Mouse (Mus musculus): Measurements from ENCODE around the gene Gprc5d. TPM values are rescaled to one million over a fixed set of nuclear protein-coding genes. Genes with fewer than 3 reads are reported as not detected.

Gene Gprc5d
- polyA plus RNA-seq, 1 experiment from 2014 or later: not detected

DNA sequence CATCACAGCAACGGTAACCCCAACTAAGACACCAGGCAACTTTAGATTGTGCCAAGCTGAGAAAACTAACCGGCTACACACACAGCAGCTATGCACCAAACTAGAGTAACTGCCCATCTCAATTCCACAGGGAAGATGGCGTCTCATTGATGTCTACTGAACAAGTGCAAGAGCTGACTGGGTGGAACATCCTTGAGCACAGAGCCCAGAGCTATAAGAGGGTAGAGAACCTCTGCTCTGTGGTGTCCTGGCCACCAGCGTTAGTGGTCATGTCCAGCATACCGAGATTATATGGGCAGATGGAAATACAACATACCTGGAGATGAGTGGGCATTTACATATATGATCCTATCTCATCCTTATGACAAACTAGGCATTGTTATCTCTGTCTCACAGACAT is 25.1 kb upstream of the Gprc5d start:
- no peaks in the 10 kb centered on the region for H3K9me3 ChIP-seq (ENCODE audit: control insufficient read depth, low read length)
- no peak overlapping the region for H3K4me3 ChIP-seq (replicated peaks; ENCODE audit: low read depth, low read length)
- 95% methylated on average over 5 of the region's 5 CpGs for whole genome bisulfite sequencing
- no peak overlapping the region for H3K27ac ChIP-seq (replicated peaks; ENCODE audit: low read depth, low read length)
- H3K9ac ChIP-seq (replicated peaks; ENCODE audit: low read length): no peak overlapping the region
- no peak overlapping the region for H3K4me2 ChIP-seq (ENCODE audit: low read length)
- H3K27me3 ChIP-seq (ENCODE audit: control insufficient read depth, insufficient read depth, low read length): no peaks in the 10 kb centered on the region
- H3K36me3 ChIP-seq (ENCODE audit: control insufficient read depth, insufficient read depth, low read length): no peaks in the 10 kb centered on the region
- ATAC-seq (ENCODE audit: low FRiP score, low TSS enrichment) (no peak), DNase-seq (no peak)
- H3K4me1 ChIP-seq (ENCODE audit: control insufficient read depth, insufficient read depth, low read length): no peaks in the 10 kb centered on the region

DNA sequence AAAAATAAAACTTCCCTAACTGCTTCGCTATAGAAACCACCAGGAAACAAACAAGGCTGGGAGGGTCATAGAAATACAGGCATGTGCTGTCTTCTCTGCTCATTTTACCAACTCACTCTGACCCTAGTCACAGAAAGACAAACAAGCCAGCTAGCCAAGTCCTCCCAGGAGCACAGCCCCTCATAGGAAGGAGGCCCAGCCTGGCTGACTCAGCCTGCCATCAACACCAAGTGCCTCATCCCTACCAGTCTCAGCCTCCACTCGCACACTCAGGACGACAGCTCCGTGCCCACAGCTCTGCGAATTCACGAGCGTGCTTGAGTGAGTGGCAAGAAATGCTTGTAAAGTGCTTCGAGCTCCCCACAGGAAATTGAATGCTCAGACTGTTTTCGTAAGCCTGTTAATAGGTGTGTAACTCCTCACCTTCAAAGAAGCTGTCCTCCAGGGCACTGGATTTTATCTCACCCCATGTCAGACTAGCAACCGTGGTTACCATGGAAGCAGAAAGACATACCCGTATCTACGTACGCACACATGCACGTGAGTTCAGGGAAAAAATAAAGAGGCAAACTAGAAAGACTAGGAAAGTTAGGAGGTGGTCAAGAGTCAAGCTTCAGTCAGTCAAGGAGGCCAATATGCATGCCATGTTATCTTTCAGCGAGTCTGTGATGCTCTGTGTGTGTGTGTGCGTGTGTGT is 23.5 kb upstream of the Gprc5d start:
- Histone ChIP-seq H3K9me3 (ENCODE audit: control insufficient read depth, low read length) (no peaks in the 10 kb centered on the region), H3K27me3 (ENCODE audit: control insufficient read depth, insufficient read depth, low read length) (no peaks in the 10 kb centered on the region), H3K9ac (replicated peaks; ENCODE audit: low read length) (no peak overlapping the region), H3K4me1 (ENCODE audit: control insufficient read depth, insufficient read depth, low read length) (peaks cover under 1% of the 10 kb centered on the region; the same call in 1 of the 2 replicates), H3K27ac (replicated peaks; ENCODE audit: low read depth, low read length) (no peak overlapping the region), H3K4me2 (ENCODE audit: low read length) (no peak overlapping the region), H3K4me3 (replicated peaks; ENCODE audit: low read depth, low read length) (no peak overlapping the region), H3K36me3 (ENCODE audit: control insufficient read depth, insufficient read depth, low read length) (no peaks in the 10 kb centered on the region)
- ATAC-seq (ENCODE audit: low FRiP score, low TSS enrichment): no peak
- WGBS: 71% methylated on average over 16 of the region's 16 CpGs
- DNase-seq: peak; percentile 47

DNA sequence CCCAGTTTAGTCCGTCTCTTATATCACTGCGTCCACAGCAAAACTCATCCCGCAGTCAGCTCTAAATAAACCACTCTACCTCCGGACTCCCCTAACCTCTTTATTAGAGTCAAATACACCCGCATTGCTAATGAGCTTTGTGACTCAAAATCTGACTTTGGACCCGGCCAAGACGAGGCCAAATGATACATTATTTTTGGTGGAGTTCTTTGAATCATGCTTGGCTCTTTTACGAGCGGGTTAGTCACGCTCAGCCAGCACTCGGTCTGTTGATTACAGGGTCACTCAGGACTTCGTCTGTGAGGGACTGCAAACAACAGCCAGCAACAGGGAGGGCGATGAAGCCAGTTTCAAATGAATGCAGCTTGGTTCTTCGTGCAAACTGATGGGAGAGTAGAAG is 20.7 kb upstream of the Gprc5d start:
- H3K9ac ChIP-seq (replicated peaks; ENCODE audit: low read length): no peak overlapping the region
- H3K27me3 ChIP-seq (ENCODE audit: control insufficient read depth, insufficient read depth, low read length): no peaks in the 10 kb centered on the region
- ATAC-seq (ENCODE audit: low FRiP score, low TSS enrichment): no peak
- no peaks in the 10 kb centered on the region for H3K36me3 ChIP-seq (ENCODE audit: control insufficient read depth, insufficient read depth, low read length)
- DNase-seq: no peak
- H3K4me3 ChIP-seq (replicated peaks; ENCODE audit: low read depth, low read length): no peak overlapping the region
- whole genome bisulfite sequencing: 44% methylated on average over 14 of the region's 14 CpGs
- H3K9me3 ChIP-seq (ENCODE audit: control insufficient read depth, low read length): no peaks in the 10 kb centered on the region
- no peak overlapping the region for H3K27ac ChIP-seq (replicated peaks; ENCODE audit: low read depth, low read length)
- H3K4me2 ChIP-seq (ENCODE audit: low read length): no peak overlapping the region
- peaks cover 4% of the 10 kb centered on the region for H3K4me1 ChIP-seq (ENCODE audit: control insufficient read depth, insufficient read depth, low read length)

DNA sequence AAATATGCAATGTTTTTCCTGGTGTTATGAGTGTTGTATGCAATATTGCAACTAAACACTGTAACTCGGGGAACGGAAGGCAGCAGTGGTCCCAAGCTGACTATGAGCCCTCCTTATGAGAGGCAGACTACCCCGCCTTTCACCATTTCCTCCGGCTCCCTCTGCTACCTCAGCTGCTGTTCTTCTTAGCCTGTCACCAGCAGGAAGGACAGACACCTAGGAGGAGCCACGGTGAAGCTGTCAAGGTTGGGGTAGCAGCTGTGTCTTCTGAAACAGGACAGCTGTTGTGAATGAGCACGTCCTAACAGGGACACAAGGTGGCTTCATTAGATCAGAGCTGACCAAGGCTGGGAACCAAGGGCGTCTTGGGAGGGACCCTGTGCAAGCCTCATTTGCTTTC is 20.1 kb upstream of the Gprc5d start:
- 70% methylated on average over 7 of the region's 7 CpGs for WGBS
- no peak overlapping the region for H3K4me2 ChIP-seq (ENCODE audit: low read length)
- no peaks in the 10 kb centered on the region for H3K9me3 ChIP-seq (ENCODE audit: control insufficient read depth, low read length)
- ATAC-seq (ENCODE audit: low FRiP score, low TSS enrichment): no peak
- no peaks in the 10 kb centered on the region for H3K27me3 ChIP-seq (ENCODE audit: control insufficient read depth, insufficient read depth, low read length)
- no peak overlapping the region for H3K9ac ChIP-seq (replicated peaks; ENCODE audit: low read length)
- H3K27ac ChIP-seq (replicated peaks; ENCODE audit: low read depth, low read length): no peak overlapping the region
- peaks cover 4% of the 10 kb centered on the region for H3K4me1 ChIP-seq (ENCODE audit: control insufficient read depth, insufficient read depth, low read length)
- H3K36me3 ChIP-seq (ENCODE audit: control insufficient read depth, insufficient read depth, low read length): no peaks in the 10 kb centered on the region
- no peak for DNase-seq
- H3K4me3 ChIP-seq (replicated peaks; ENCODE audit: low read depth, low read length): no peak overlapping the region

DNA sequence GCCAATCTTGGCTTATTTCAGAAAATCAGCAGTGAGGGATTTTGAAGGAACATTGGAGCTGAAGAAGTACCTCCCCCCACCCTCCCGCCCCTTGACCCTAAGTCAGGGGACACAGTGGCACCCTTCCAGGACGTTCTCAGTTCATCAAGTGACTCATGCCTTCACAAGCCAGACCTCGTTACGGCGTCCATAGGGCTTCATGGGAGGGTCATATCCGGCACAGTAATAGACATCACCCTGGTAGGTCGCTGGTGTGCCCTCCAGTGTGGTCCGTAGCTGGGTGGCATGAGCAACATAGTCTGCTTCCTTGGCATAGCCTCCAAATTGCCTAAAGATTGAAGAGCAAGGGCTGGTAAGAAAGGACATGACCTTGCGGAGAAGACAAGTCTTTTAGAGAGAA is 19.7 kb upstream of the Gprc5d start:
- DNase-seq (no peak), ATAC-seq (ENCODE audit: low FRiP score, low TSS enrichment) (no peak)
- Histone ChIP-seq H3K9me3 (ENCODE audit: control insufficient read depth, low read length) (no peaks in the 10 kb centered on the region), H3K9ac (replicated peaks; ENCODE audit: low read length) (no peak overlapping the region), H3K4me2 (ENCODE audit: low read length) (no peak overlapping the region), H3K36me3 (ENCODE audit: control insufficient read depth, insufficient read depth, low read length) (no peaks in the 10 kb centered on the region), H3K27me3 (ENCODE audit: control insufficient read depth, insufficient read depth, low read length) (no peaks in the 10 kb centered on the region), H3K27ac (replicated peaks; ENCODE audit: low read depth, low read length) (no peak overlapping the region), H3K4me1 (ENCODE audit: control insufficient read depth, insufficient read depth, low read length) (peaks cover 4% of the 10 kb centered on the region), H3K4me3 (replicated peaks; ENCODE audit: low read depth, low read length) (no peak overlapping the region)
- WGBS: 92% methylated on average over 9 of the region's 9 CpGs

DNA sequence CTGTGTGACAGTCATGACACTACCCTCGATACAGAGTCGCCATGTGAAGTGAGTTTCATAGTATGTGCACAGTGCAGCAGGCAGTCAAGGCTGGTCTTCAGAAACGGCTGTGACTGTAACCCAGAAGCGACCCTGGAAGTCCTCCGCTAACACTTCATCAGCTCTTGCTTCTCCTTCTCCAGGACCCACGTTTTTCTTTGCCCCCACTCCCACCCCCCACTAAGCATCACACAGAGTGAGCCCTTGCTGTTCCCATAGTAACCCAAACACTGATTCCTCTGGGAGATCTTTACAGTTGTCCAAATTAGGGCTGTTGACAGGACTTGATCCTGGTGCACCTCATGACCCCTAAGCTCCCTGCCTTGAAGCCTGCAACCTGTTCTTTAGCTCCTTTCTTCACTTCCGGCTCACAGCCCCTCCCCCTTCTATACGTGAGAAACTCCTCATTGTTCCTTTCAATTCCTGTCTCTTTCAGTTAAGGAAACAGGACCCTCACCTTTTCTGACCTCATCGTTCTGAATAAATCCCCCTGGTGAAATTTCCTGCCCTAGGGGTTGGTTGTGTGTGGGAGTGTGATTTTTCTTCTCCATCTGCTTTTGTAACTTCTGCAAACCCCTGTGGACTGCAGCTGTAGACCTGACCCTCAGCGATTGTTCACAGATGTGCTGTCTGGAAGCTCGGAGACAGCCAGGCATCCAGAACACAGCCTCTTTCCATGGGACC is 18.5 kb upstream of the Gprc5d start:
- Histone ChIP-seq H3K27me3 (ENCODE audit: control insufficient read depth, insufficient read depth, low read length) (no peaks in the 10 kb centered on the region), H3K9ac (replicated peaks; ENCODE audit: low read length) (no peak overlapping the region), H3K4me1 (ENCODE audit: control insufficient read depth, insufficient read depth, low read length) (peaks cover 4% of the 10 kb centered on the region), H3K36me3 (ENCODE audit: control insufficient read depth, insufficient read depth, low read length) (no peaks in the 10 kb centered on the region), H3K4me2 (ENCODE audit: low read length) (no peak overlapping the region), H3K27ac (replicated peaks; ENCODE audit: low read depth, low read length) (no peak overlapping the region), H3K9me3 (ENCODE audit: control insufficient read depth, low read length) (no peaks in the 10 kb centered on the region), H3K4me3 (replicated peaks; ENCODE audit: low read depth, low read length) (no peak overlapping the region)
- no peak for ATAC-seq (ENCODE audit: low FRiP score, low TSS enrichment)
- WGBS: 43% methylated on average over 11 of the region's 11 CpGs
- peak; percentile 9 for DNase-seq

DNA sequence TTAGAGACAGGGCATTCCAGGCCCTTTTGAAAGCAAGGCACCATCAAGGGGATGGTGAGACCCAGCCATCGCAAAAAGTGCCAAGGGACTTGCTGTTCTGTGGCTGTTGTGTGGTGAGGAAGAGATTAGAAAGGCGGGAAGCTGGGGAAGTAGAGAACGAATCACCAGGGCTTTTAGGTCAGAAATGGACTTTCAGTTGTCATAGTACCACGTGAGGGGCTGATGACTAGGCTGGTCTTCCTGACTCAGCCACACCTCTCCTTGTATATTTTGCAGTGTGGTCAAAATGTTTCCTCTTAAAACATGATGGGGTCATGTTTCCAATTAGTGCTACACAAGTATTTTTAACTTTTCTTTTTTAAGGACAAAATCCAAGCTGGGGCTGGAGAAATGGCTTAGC is 17.7 kb upstream of the Gprc5d start:
- Histone ChIP-seq H3K27me3 (ENCODE audit: control insufficient read depth, insufficient read depth, low read length) (no peaks in the 10 kb centered on the region), H3K27ac (replicated peaks; ENCODE audit: low read depth, low read length) (no peak overlapping the region), H3K4me3 (replicated peaks; ENCODE audit: low read depth, low read length) (no peak overlapping the region), H3K4me2 (ENCODE audit: low read length) (no peak overlapping the region), H3K9ac (replicated peaks; ENCODE audit: low read length) (no peak overlapping the region), H3K9me3 (ENCODE audit: control insufficient read depth, low read length) (no peaks in the 10 kb centered on the region), H3K36me3 (ENCODE audit: control insufficient read depth, insufficient read depth, low read length) (no peaks in the 10 kb centered on the region), H3K4me1 (ENCODE audit: control insufficient read depth, insufficient read depth, low read length) (peaks cover 4% of the 10 kb centered on the region)
- no peak for DNase-seq
- WGBS: 84% methylated on average over 4 of the region's 4 CpGs
- no peak for ATAC-seq (ENCODE audit: low FRiP score, low TSS enrichment)

- 92% methylated on average over 9 of the region's 9 CpGs for WGBS
- Histone ChIP-seq H3K4me1 (ENCODE audit: control insufficient read depth, insufficient read depth, low read length) (peaks cover 4% of the 10 kb centered on the region), H3K36me3 (ENCODE audit: control insufficient read depth, insufficient read depth, low read length) (no peaks in the 10 kb centered on the region), H3K9ac (replicated peaks; ENCODE audit: low read length) (no peak overlapping the region), H3K4me2 (ENCODE audit: low read length) (no peak overlapping the region), H3K27me3 (ENCODE audit: control insufficient read depth, insufficient read depth, low read length) (no peaks in the 10 kb centered on the region), H3K4me3 (replicated peaks; ENCODE audit: low read depth, low read length) (no peak overlapping the region), H3K27ac (replicated peaks; ENCODE audit: low read depth, low read length) (no peak overlapping the region), H3K9me3 (ENCODE audit: control insufficient read depth, low read length) (no peaks in the 10 kb centered on the region)
- no peak for DNase-seq
- no peak for ATAC-seq (ENCODE audit: low FRiP score, low TSS enrichment)
These were observed 15.4 kb upstream of the Gprc5d start for GRCm38 (mm10) chr6:135133486-135133885.

- DNase-seq: no peak
These were observed 15.0 kb upstream of the Gprc5d start for GRCm38 (mm10) chr6:135133086-135133485.

More at GRCm38 (mm10) chr6:135133086-135133485, 15.0 kb upstream of the Gprc5d start:
- Histone ChIP-seq H3K27me3 (ENCODE audit: control insufficient read depth, insufficient read depth, low read length) (no peaks in the 10 kb centered on the region), H3K4me2 (ENCODE audit: low read length) (no peak overlapping the region), H3K36me3 (ENCODE audit: control insufficient read depth, insufficient read depth, low read length) (no peaks in the 10 kb centered on the region), H3K9me3 (ENCODE audit: control insufficient read depth, low read length) (no peaks in the 10 kb centered on the region), H3K4me3 (replicated peaks; ENCODE audit: low read depth, low read length) (no peak overlapping the region), H3K9ac (replicated peaks; ENCODE audit: low read length) (no peak overlapping the region), H3K27ac (replicated peaks; ENCODE audit: low read depth, low read length) (no peak overlapping the region), H3K4me1 (ENCODE audit: control insufficient read depth, insufficient read depth, low read length) (peaks cover 4% of the 10 kb centered on the region)
- WGBS: 83% methylated on average over 7 of the region's 7 CpGs
- no peak for ATAC-seq (ENCODE audit: low FRiP score, low TSS enrichment)

Data from midbrain, embryonic 14.5 days (tissue).